Mouse (Mus musculus) heart, adult 2 months (tissue): ENCODE data around the gene Tagln2.

Experiments
- CTCF ChIP-seq: fragments of 200-600 bp; IDR thresholded peaks from 2 replicates; pipeline ENCODE4 v1.8.1; 2022; ENCODE audit warnings: antibody characterized with exemption, mild to moderate bottlenecking, moderate library complexity
- POLR2A ChIP-seq: fragments of 200-500 bp; IDR thresholded peaks from 2 replicates; pipeline ENCODE4 v1.6.1; 2011; ENCODE audit warnings: mild to moderate bottlenecking, low read depth, low read length, control low read depth; ENCODE audit not compliant: insufficient read depth

- no peak for TF ChIP-seq CTCF
- TF ChIP-seq POLR2A = no peak
Measured at GRCm38 (mm10) chr1:172469810-172470448, 29.9 kb upstream of the Tagln2 start.
